Mouse (Mus musculus) MEL (cell line): ENCODE results near the gene Mgll. TPM values are rescaled to one million over a fixed set of nuclear protein-coding genes. Genes with fewer than 3 reads are reported as not detected.

ENCODE experiments used
- DNase-seq: peaks from one replicate; pipeline ENCODE4 v3.0.0; 2011; ENCODE audit warnings: low read depth, low spot score
- H3K27ac ChIP-seq: 2 replicates; pipeline ENCODE4 v1.5.1; 2012; ENCODE audit warnings: low read depth, mild to moderate bottlenecking, control low read depth, low read length, moderate library complexity; ENCODE audit not compliant: control insufficient read depth
- H3K27me3 ChIP-seq, 2 experiments: fragments of 150-350 bp in 1 of 2; sonication (generic) in 1 of 2; 2 replicates each; pipeline ENCODE4 v1.6.1; 2012; ENCODE audit warnings: low read length in 2 of 2, mild to moderate bottlenecking in 2 of 2, improper control_type of control experiment in 1 of 2, moderate library complexity in 1 of 2; ENCODE audit not compliant: insufficient read depth in 2 of 2, control insufficient read depth in 1 of 2
- H3K36me3 ChIP-seq, 2 experiments: 2 replicates each; pipeline ENCODE4 v1.6.1; 2012 to 2014; ENCODE audit warnings: low read length in 2 of 2, improper control_type of control experiment in 1 of 2, inconsistent platforms in 1 of 2, mild to moderate bottlenecking in 1 of 2; ENCODE audit not compliant: insufficient read depth in 2 of 2, control insufficient read depth in 1 of 2
- H3K4me1 ChIP-seq, 2 experiments: fragments of 150-350 bp in 1 of 2; sonication (generic) in 1 of 2; 2 replicates each; pipeline ENCODE4 v1.6.1; 2012; ENCODE audit warnings: low read length in 2 of 2, improper control_type of control experiment in 1 of 2, mild to moderate bottlenecking in 1 of 2; ENCODE audit not compliant: insufficient read depth in 2 of 2, control insufficient read depth in 1 of 2
- H3K4me3 ChIP-seq, 2 experiments: fragments of 150-350 bp in 1 of 2; sonication (generic) in 1 of 2; 2 replicates each; pipeline ENCODE4 v1.5.1; 2012; ENCODE audit warnings: low read depth in 2 of 2, low read length in 2 of 2, mild to moderate bottlenecking in 2 of 2, moderate library complexity in 2 of 2, control low read depth in 1 of 2, improper control_type of control experiment in 1 of 2; ENCODE audit not compliant: control insufficient read depth in 1 of 2, insufficient read depth in 1 of 2
- H3K79me2 ChIP-seq: 2 replicates; pipeline ENCODE4 v1.6.1; 2012; ENCODE audit warnings: mild to moderate bottlenecking, low read length, moderate library complexity; ENCODE audit not compliant: control insufficient read depth, poor library complexity, insufficient read depth
- H3K9ac ChIP-seq: 2 replicates; pipeline ENCODE4 v1.6.1; 2012; ENCODE audit warnings: low read depth, mild to moderate bottlenecking, control low read depth, low read length, moderate library complexity; ENCODE audit not compliant: control insufficient read depth, poor library complexity, severe bottlenecking
- H3K9me3 ChIP-seq: fragments of 150-350 bp; sonication (generic); replicated peaks from 2 replicates; pipeline ENCODE4 v1.6.1; 2012; ENCODE audit warnings: mild to moderate bottlenecking, low read length, improper control_type of control experiment, moderate library complexity; ENCODE audit not compliant: insufficient read depth
- BHLHE40 ChIP-seq: IDR thresholded peaks from 2 replicates; pipeline ENCODE4 v1.6.1; 2012; ENCODE audit warnings: low read depth, mild to moderate bottlenecking, inconsistent platforms, low read length, improper control_type of control experiment, borderline replicate concordance
- CTCF ChIP-seq, 3 experiments: IDR thresholded peaks in 2 of 3; conservative IDR thresholded peaks in 1 of 3; 2 replicates each; pipeline ENCODE4 v1.5.1; 2011 to 2012; ENCODE audit warnings: low read length in 3 of 3, low read depth in 2 of 3, mild to moderate bottlenecking in 2 of 3, improper control_type of control experiment in 1 of 3, inconsistent platforms in 1 of 3, mixed read lengths in 1 of 3, moderate library complexity in 1 of 3; ENCODE audit not compliant: control insufficient read depth in 1 of 3, insufficient read depth in 1 of 3, poor library complexity in 1 of 3, severe bottlenecking in 1 of 3
- ELF1 ChIP-seq: IDR thresholded peaks from 2 replicates; pipeline ENCODE4 v1.6.1; 2014; ENCODE audit warnings: low read depth, mild to moderate bottlenecking, inconsistent platforms, low read length, improper control_type of control experiment, moderate library complexity
- EP300 ChIP-seq, 2 experiments: IDR thresholded peaks; 2 replicates each; pipeline ENCODE4 v1.6.1; 2011; ENCODE audit warnings: improper control_type of control experiment in 2 of 2, low read length in 2 of 2, low read depth in 1 of 2, mild to moderate bottlenecking in 1 of 2
- GABPA ChIP-seq: IDR thresholded peaks from 2 replicates; pipeline ENCODE4 v1.6.1; 2012; ENCODE audit warnings: low read depth, mild to moderate bottlenecking, inconsistent platforms, low read length, improper control_type of control experiment, moderate library complexity
- GATA1 ChIP-seq: IDR thresholded peaks from 2 replicates; pipeline ENCODE4 v1.6.1; 2011; ENCODE audit warnings: low read depth, low read length, improper control_type of control experiment
- HCFC1 ChIP-seq: IDR thresholded peaks from 2 replicates; pipeline ENCODE4 v1.6.1; 2012; ENCODE audit warnings: low read depth, mild to moderate bottlenecking, inconsistent platforms, low read length, improper control_type of control experiment, moderate library complexity
- MAFK ChIP-seq: IDR thresholded peaks from 2 replicates; pipeline ENCODE4 v1.6.1; 2011; ENCODE audit warnings: low read depth, mild to moderate bottlenecking, low read length, improper control_type of control experiment, borderline replicate concordance
- MAX ChIP-seq: IDR thresholded peaks from 2 replicates; pipeline ENCODE4 v1.6.1; 2011; ENCODE audit warnings: low read length, improper control_type of control experiment
- MEF2A ChIP-seq: IDR thresholded peaks from 2 replicates; pipeline ENCODE4 v1.6.1; 2014; ENCODE audit warnings: low read depth, mild to moderate bottlenecking, inconsistent platforms, low read length, improper control_type of control experiment; ENCODE audit not compliant: poor library complexity, insufficient replicate concordance, severe bottlenecking; ENCODE audit errors: extremely low read depth
- MXI1 ChIP-seq: IDR thresholded peaks from 2 replicates; pipeline ENCODE4 v1.6.1; 2011; ENCODE audit warnings: mild to moderate bottlenecking, low read depth, low read length, improper control_type of control experiment
- MYB ChIP-seq: IDR thresholded peaks from 2 replicates; pipeline ENCODE4 v1.6.1; 2011; ENCODE audit warnings: mild to moderate bottlenecking, low read depth, low read length, improper control_type of control experiment
- NELFE ChIP-seq: IDR thresholded peaks from 2 replicates; pipeline ENCODE4 v1.6.1; 2011; ENCODE audit warnings: low read depth, low read length, improper control_type of control experiment
- NRF1 ChIP-seq: IDR thresholded peaks from 2 replicates; pipeline ENCODE4 v1.6.1; 2014; ENCODE audit warnings: low read depth, mild to moderate bottlenecking, inconsistent platforms, low read length, improper control_type of control experiment, moderate library complexity; ENCODE audit not compliant: poor library complexity, insufficient read depth, severe bottlenecking
- POLR2A ChIP-seq, 2 experiments: IDR thresholded peaks; 2 replicates each; pipeline ENCODE4 v1.6.1; 2011 to 2012; ENCODE audit warnings: low read length in 2 of 2, mild to moderate bottlenecking in 2 of 2, control low read depth in 1 of 2, improper control_type of control experiment in 1 of 2, low read depth in 1 of 2, moderate library complexity in 1 of 2; ENCODE audit not compliant: control insufficient read depth in 1 of 2, insufficient read depth in 1 of 2, poor library complexity in 1 of 2
- POLR2AphosphoS5 ChIP-seq: IDR thresholded peaks from 2 replicates; pipeline ENCODE4 v1.6.1; 2012; ENCODE audit warnings: low read depth, borderline replicate concordance, mild to moderate bottlenecking, inconsistent platforms, low read length, moderate library complexity, mixed read lengths
- RCOR1 ChIP-seq: IDR thresholded peaks from 2 replicates; pipeline ENCODE4 v1.6.1; 2012; ENCODE audit warnings: low read depth, mild to moderate bottlenecking, inconsistent platforms, low read length, improper control_type of control experiment
- SIN3A ChIP-seq: IDR thresholded peaks from 2 replicates; pipeline ENCODE4 v1.6.1; 2012; ENCODE audit warnings: low read length, improper control_type of control experiment, inconsistent platforms
- SMC3 ChIP-seq: IDR thresholded peaks from 2 replicates; pipeline ENCODE4 v1.6.1; 2011; ENCODE audit warnings: low read depth, low read length, improper control_type of control experiment
- UBTF ChIP-seq: IDR thresholded peaks from 2 replicates; pipeline ENCODE4 v1.6.1; 2012; ENCODE audit warnings: low read depth, mild to moderate bottlenecking, inconsistent platforms, low read length, improper control_type of control experiment, moderate library complexity, borderline replicate concordance; ENCODE audit not compliant: insufficient read depth
- USF2 ChIP-seq, 2 experiments: IDR thresholded peaks; 2 replicates each; pipeline ENCODE4 v1.6.1; 2011 to 2012; ENCODE audit warnings: improper control_type of control experiment in 2 of 2, low read length in 2 of 2, borderline replicate concordance in 1 of 2, inconsistent platforms in 1 of 2, low read depth in 1 of 2, mild to moderate bottlenecking in 1 of 2; ENCODE audit not compliant: insufficient read depth in 1 of 2
- ZC3H11A ChIP-seq: IDR thresholded peaks from 2 replicates; pipeline ENCODE4 v1.6.1; 2012; ENCODE audit warnings: low read depth, mild to moderate bottlenecking, inconsistent platforms, low read length, improper control_type of control experiment
- ZMIZ1 ChIP-seq: IDR thresholded peaks from 2 replicates; pipeline ENCODE4 v1.6.1; 2012; ENCODE audit warnings: low read depth, mild to moderate bottlenecking, inconsistent platforms, low read length, improper control_type of control experiment, moderate library complexity
- polyA plus RNA-seq, 2 experiments: library from polyadenylated mRNA; stranded (reverse) in 1 of 2; unstranded in 1 of 2; fragments of >175 nt in 1 of 2; fragments of >200 nt in 1 of 2; gene quantifications; 2 replicates each; pipeline versions ENCODE4 v1.2.1 to v1.2.4; 2012; ENCODE audit warnings: low replicate concordance in 2 of 2, low read depth in 1 of 2; ENCODE audit not compliant: insufficient read length in 2 of 2, insufficient read depth in 1 of 2, missing spikeins in 1 of 2
- total RNA-seq: library from RNA; depleted of rRNA; stranded (reverse); fragments of 300-350 nt; gene quantifications from 2 replicates; pipeline ENCODE4 v1.2.3, GENCODE M21; 2012

The Mgll gene
- total and polyA plus RNA-seq, 3 experiments, result not detected

GRCm38 (mm10) chr6:88770981-88771380, 46.8 kb downstream of the Mgll start:
- TF ChIP-seq HCFC1, result no peak
- no peak for TF ChIP-seq RCOR1
- TF ChIP-seq ZC3H11A, result no peak
- TF ChIP-seq POLR2A (IDR thresholded peaks at IDR 0.05; ENCODE audit: control insufficient read depth in 1 of 2, insufficient read depth in 1 of 2, low read depth in 1 of 2, low read length in 2 of 2, poor library complexity in 1 of 2), result no peak
- TF ChIP-seq MAX, result no peak
- no peak for TF ChIP-seq ELF1
- no peak for TF ChIP-seq MEF2A
- TF ChIP-seq EP300 (IDR thresholded peaks at IDR 0.05; ENCODE audit: low read depth in 1 of 2, low read length in 2 of 2), result no peak
- TF ChIP-seq SIN3A, result no peak
- no peak for TF ChIP-seq POLR2AphosphoS5
- no peak for TF ChIP-seq UBTF
- TF ChIP-seq GATA1, result no peak
- TF ChIP-seq GABPA, result no peak
- no peaks in the 10 kb centered on the region for H3K9me3 ChIP-seq
- peaks cover 6 to 19% of the 10 kb centered on the region in 2 experiments for H3K27me3 ChIP-seq
- no peak overlapping the region for H3K4me3 ChIP-seq
- no peaks in the 10 kb centered on the region for H3K79me2 ChIP-seq
- H3K4me1 ChIP-seq, result 0 out of 4 replicates have a peak, but pooled peaks cover 0 to 2% of the 10 kb centered on the region in 2 experiments
- H3K9ac ChIP-seq, result no peak overlapping the region
- H3K36me3 ChIP-seq, result no peaks in the 10 kb centered on the region
- no peak overlapping the region for H3K27ac ChIP-seq
- no peak for DNase-seq

- peaks cover 6 to 20% of the 10 kb centered on the region in 2 experiments for H3K27me3 ChIP-seq
- H3K4me3 ChIP-seq, result no peak overlapping the region
- H3K79me2 ChIP-seq, result no peaks in the 10 kb centered on the region
- H3K9ac ChIP-seq, result no peak overlapping the region
- no peaks in the 10 kb centered on the region for H3K9me3 ChIP-seq
- TF ChIP-seq ZMIZ1 (no peak), SMC3 (no peak), NRF1 (no peak), POLR2AphosphoS5 (no peak), EP300 (IDR thresholded peaks at IDR 0.05; ENCODE audit: low read depth in 1 of 2, low read length in 2 of 2) (no peak), MAFK (no peak), CTCF (IDR thresholded peaks at IDR 0.05 in 2 of 3, conservative IDR thresholded peaks at IDR 0.05 in 1 of 3; ENCODE audit: control insufficient read depth in 1 of 3, insufficient read depth in 1 of 3, low read depth in 2 of 3, low read length in 3 of 3, poor library complexity in 1 of 3, severe bottlenecking in 1 of 3) (no peak), UBTF (no peak), MXI1 (no peak), GATA1 (no peak), ZC3H11A (no peak), MYB (no peak), USF2 (IDR thresholded peaks at IDR 0.05; ENCODE audit: borderline replicate concordance in 1 of 2, insufficient read depth in 1 of 2, low read depth in 1 of 2, low read length in 2 of 2) (no peak), BHLHE40 (no peak), NELFE (no peak), MEF2A (no peak)
- H3K27ac ChIP-seq, result no peak overlapping the region
- H3K4me1 ChIP-seq, result 0 out of 4 replicates have a peak, but pooled peaks cover 0 to 2% of the 10 kb centered on the region in 2 experiments
- no peaks in the 10 kb centered on the region for H3K36me3 ChIP-seq
- no peak for DNase-seq
Measured at GRCm38 (mm10) chr6:88772041-88772440, 47.8 kb downstream of the Mgll start.
